Mouse (Mus musculus) adrenal gland, postnatal 25 days (tissue): ENCODE data around the gene Myh7. TPM values are rescaled to one million over a fixed set of nuclear protein-coding genes. Genes with fewer than 3 reads are reported as not detected.

ENCODE experiments used
- microRNA-seq, 2 experiments: library from miRNA; unstranded; fragments of <30 nt; microRNA quantifications; one replicate each; pipeline ENCODE4 v1.2.0; 2021
- total RNA-seq: library from RNA; stranded (reverse); gene quantifications from 2 replicates; pipeline ENCODE4 v1.2.3, GENCODE M21; 2021

The Myh7 gene
- total RNA-seq, 1 experiment from 2014 or later: not detected

Small RNA genes within 50 kb of the gene (microRNA-seq; reads per million reads assigned to microRNA genes)
- gene Mir208a (0 reads per million in 2 experiments), gene Mir208b (0 to 0.36 reads per million in 2 experiments)

Other genes with a start within 250 kb of the Myh7 start
- gene Slc7a8, start 212.7 kb downstream of the Myh7 start, total RNA-seq: 58.4 and 64.6 TPM in 2 replicates
- gene Rnf212b, start 180.5 kb downstream of the Myh7 start, total RNA-seq: 1.2 TPM in 1 of 2 replicates, not detected in the other
- gene Homez, start 123.7 kb downstream of the Myh7 start, total RNA-seq: 14.8 and 19.0 TPM in 2 replicates
- 19.3 and 23.8 TPM in 2 replicates for gene Ppp1r3e, start 117.1 kb downstream of the Myh7 start, total RNA-seq
- 50.0 and 62.2 TPM in 2 replicates for gene Bcl2l2, start 111.2 kb downstream of the Myh7 start, total RNA-seq
- 10.0 TPM in 1 of 2 replicates, not detected in the other for gene Gm20521, start 111.2 kb downstream of the Myh7 start, total RNA-seq
- 195 and 256 TPM in 2 replicates for gene Pabpn1, start 102.1 kb downstream of the Myh7 start, total RNA-seq
- gene Slc22a17, start 81.5 kb downstream of the Myh7 start, total RNA-seq: 32.9 and 41.6 TPM in 2 replicates
- 2.6 and 3.6 TPM in 2 replicates for gene Efs, start 68.5 kb downstream of the Myh7 start, total RNA-seq
- gene Il25, start 61.9 kb downstream of the Myh7 start, total RNA-seq: not detected in 2 replicates
- 0.49 and 1.2 TPM in 2 replicates for gene Cmtm5, start 58.4 kb downstream of the Myh7 start, total RNA-seq
- gene Myh6, start 27.7 kb downstream of the Myh7 start, total RNA-seq: not detected in 2 replicates
- not detected in 2 replicates for gene Gm17428, start 17.7 kb downstream of the Myh7 start, total RNA-seq
- 38.3 and 39.8 TPM in 2 replicates for gene Ngdn, start 20.8 kb upstream of the Myh7 start, total RNA-seq
- 9.1 and 9.9 TPM in 2 replicates for gene Zfhx2, start 97.7 kb upstream of the Myh7 start, total RNA-seq
- gene Thtpa, start 100.2 kb upstream of the Myh7 start, total RNA-seq: 16.2 and 21.6 TPM in 2 replicates
- gene Ap1g2, start 112.0 kb upstream of the Myh7 start, total RNA-seq: 27.4 and 32.8 TPM in 2 replicates
- gene Jph4, start 122.3 kb upstream of the Myh7 start, total RNA-seq: 3.8 and 6.6 TPM in 2 replicates
- gene Dhrs2, start 227.4 kb upstream of the Myh7 start, total RNA-seq: not detected in 2 replicates